Comparison of ENCODE assay signal across 10 mouse cellular contexts in genomic region chr8:88546032-88546732, GRCm38 (mm10). TPM values are rescaled to one million over a fixed set of nuclear protein-coding genes. Genes with fewer than 3 reads are reported as not detected.
DNase-seq lines count a peak whose midpoint lies in the region; ATAC-seq and TF ChIP-seq lines count a peak whose summit lies in the region.
"Had no signal": no experiment of that assay in that cellular context is flagged by ENCODE, and none has a peak within 500 bp of the region (broad histone marks: within the 10 kb centered on the region; RNA-seq: fewer than 3 reads in every experiment).

No protein-coding gene starts in this region.

- H3K9me3 ChIP-seq in heart, embryonic 13.5 days = peaks cover 10% of the 10 kb centered on the region; the same call in 1 of the 2 replicates
- H3K9me3 ChIP-seq in embryonic facial prominence, embryonic 12.5 days = 0 out of 2 replicates have a peak, but pooled peaks cover 8% of the 10 kb centered on the region
- H3K9me3 ChIP-seq in intestine, postnatal 0 days (ENCODE audit: control insufficient read depth) = no peaks in the 10 kb centered on the region
- peaks cover 9% of the 10 kb centered on the region for H3K9me3 ChIP-seq in limb, embryonic 13.5 days

- no peaks in the 10 kb centered on the region for H3K27me3 ChIP-seq in heart, embryonic 13.5 days (replicated peaks)
- no peaks in the 10 kb centered on the region for H3K27me3 ChIP-seq in embryonic facial prominence, embryonic 12.5 days
- no peaks in the 10 kb centered on the region for H3K27me3 ChIP-seq in intestine, postnatal 0 days (replicated peaks; ENCODE audit: control insufficient read depth, insufficient read depth, low read length)
- no peaks in the 10 kb centered on the region for H3K27me3 ChIP-seq in limb, embryonic 13.5 days

- ATAC-seq in heart, embryonic 13.5 days (ENCODE audit: extremely low read depth, insufficient number of reproducible peaks, low FRiP score, low TSS enrichment) = no peak
- ATAC-seq in embryonic facial prominence, embryonic 12.5 days (ENCODE audit: insufficient number of reproducible peaks, insufficient read depth, low FRiP score, low TSS enrichment) = no peak
- peak; percentile 42; the same call in 1 of the 2 replicates for ATAC-seq in intestine, postnatal 0 days
- peak; percentile 88 for ATAC-seq in limb, embryonic 13.5 days (ENCODE audit: low FRiP score, low read depth)

- H3K4me1 ChIP-seq in heart, embryonic 13.5 days = peaks cover 43% of the 10 kb centered on the region
- H3K4me1 ChIP-seq in embryonic facial prominence, embryonic 12.5 days = peaks cover 23% of the 10 kb centered on the region
- H3K4me1 ChIP-seq in intestine, postnatal 0 days (replicated peaks; ENCODE audit: control insufficient read depth, insufficient read depth, low read length) = 0 out of 2 replicates have a peak, but pooled peaks cover 3% of the 10 kb centered on the region
- peaks cover 39% of the 10 kb centered on the region for H3K4me1 ChIP-seq in limb, embryonic 13.5 days

- no peak for DNase-seq in heart, postnatal 25 days (ENCODE audit: low spot score)
- DNase-seq in frontal cortex, postnatal 36 days (ENCODE audit: low spot score in 2 of 2) = no peak
- no peak for DNase-seq in adrenal gland, postnatal 36 days
- no peak for DNase-seq in testis, postnatal 14 days (ENCODE audit: low spot score)

- H3K27ac ChIP-seq in heart, embryonic 13.5 days (replicated peaks) = peak overlapping the region; percentile 79
- H3K27ac ChIP-seq in embryonic facial prominence, embryonic 12.5 days = peak overlapping the region; percentile 90
- H3K27ac ChIP-seq in intestine, postnatal 0 days (ENCODE audit: low read depth, low read length) = peak overlapping the region; percentile 46; the same call in 1 of the 2 replicates
- peak overlapping the region; percentile 93 for H3K27ac ChIP-seq in limb, embryonic 13.5 days
- H3K27ac ChIP-seq: left cerebral cortex, adult 2 months had no signal

- H3K4me2 ChIP-seq in heart, embryonic 13.5 days = peak overlapping the region; percentile 5; the same call in 1 of the 2 replicates
- H3K4me2 ChIP-seq in embryonic facial prominence, embryonic 12.5 days (replicated peaks) = no peak overlapping the region
- no peak overlapping the region for H3K4me2 ChIP-seq in intestine, postnatal 0 days (replicated peaks; ENCODE audit: low read depth)
- peak overlapping the region; percentile 45 for H3K4me2 ChIP-seq in limb, embryonic 13.5 days (replicated peaks)

- H3K4me3 ChIP-seq in heart, embryonic 13.5 days = no peak overlapping the region
- no peak overlapping the region for H3K4me3 ChIP-seq in embryonic facial prominence, embryonic 12.5 days
- no peak overlapping the region for H3K4me3 ChIP-seq in intestine, postnatal 0 days (ENCODE audit: low read depth, low read length)
- no peak overlapping the region for H3K4me3 ChIP-seq in limb, embryonic 13.5 days
- H3K4me3 ChIP-seq: left cerebral cortex, adult 2 months; myocyte had no signal

- TF ChIP-seq CTCF in intestine, postnatal 0 days (IDR thresholded peaks at IDR 0.05; ENCODE audit: low read depth) = no peak

- intact Hi-C loops in heart, postnatal 25 days (cut with DNase I) = no loop called here

- 63% methylated on average over 18 of the region's 18 CpGs for WGBS in heart, embryonic 13.5 days
- 62% methylated on average over 18 of the region's 18 CpGs for WGBS in embryonic facial prominence, embryonic 12.5 days
- WGBS in intestine, postnatal 0 days = 67% methylated on average over 18 of the region's 18 CpGs
- WGBS in limb, embryonic 13.5 days = 17% methylated on average over 18 of the region's 18 CpGs

- H3K36me3 ChIP-seq in heart, embryonic 13.5 days = peaks cover 15% of the 10 kb centered on the region
- peaks cover 37% of the 10 kb centered on the region for H3K36me3 ChIP-seq in embryonic facial prominence, embryonic 12.5 days
- no peaks in the 10 kb centered on the region for H3K36me3 ChIP-seq in intestine, postnatal 0 days (ENCODE audit: control insufficient read depth, insufficient read depth)
- peaks cover 27% of the 10 kb centered on the region for H3K36me3 ChIP-seq in limb, embryonic 13.5 days

- H3K9ac ChIP-seq in heart, embryonic 13.5 days = peak overlapping the region; percentile 6
- no peak overlapping the region for H3K9ac ChIP-seq in embryonic facial prominence, embryonic 12.5 days
- H3K9ac ChIP-seq in intestine, postnatal 0 days (ENCODE audit: low read depth, low read length) = no peak overlapping the region
- H3K9ac ChIP-seq in limb, embryonic 13.5 days = no peak overlapping the region

RNA-seq across cellular contexts. Expression of gene Nkd1, which starts 25.0 kb away (rescaled TPM):
- polyA plus RNA-seq in heart, embryonic 13.5 days (2015; fragmentation: Nextera tagmentation; extraction: Ambion mirVana) = 16.1 and 18.6 TPM in 2 replicates
- total RNA-seq in heart, postnatal 25 days (2021) = 1 to 10 TPM; 2.9 to 3.9 TPM
- polyA plus RNA-seq in embryonic facial prominence, embryonic 12.5 days (2016; fragmentation: Nextera tagmentation; extraction: Ambion mirVana) = 82.5 and 89.0 TPM in 2 replicates
- polyA plus RNA-seq in intestine, postnatal 0 days (2015; fragmentation: Nextera tagmentation; extraction: Ambion mirVana) = 24.5 and 26.2 TPM in 2 replicates
- 58.4 and 64.2 TPM in 2 replicates for polyA plus RNA-seq in limb, embryonic 13.5 days (2015; fragmentation: Nextera tagmentation; extraction: Ambion mirVana)
- 10 to 100 TPM; 40.8 to 51.1 TPM for total RNA-seq in adrenal gland, postnatal 36 days (2021)

Comparison
In these comparisons a context has a peak if more than half of its experiments do, and no peak if none do; other contexts are left out.
1. ATAC-seq: peak in intestine, postnatal 0 days (single experiment) and limb, embryonic 13.5 days (single experiment); none in heart, embryonic 13.5 days (single experiment) and embryonic facial prominence, embryonic 12.5 days (single experiment).
2. H3K4me2 ChIP-seq: peak in heart, embryonic 13.5 days (single experiment) and limb, embryonic 13.5 days (single experiment); none in embryonic facial prominence, embryonic 12.5 days (single experiment) and intestine, postnatal 0 days (single experiment).
3. Peak in every context shown above with its lines, with median percentiles within 50 percentile points of each other: H3K27ac ChIP-seq.